Mouse (Mus musculus): ENCODE measurements around the gene Lrrtm4. TPM values are rescaled to one million over a fixed set of nuclear protein-coding genes. Genes with fewer than 3 reads are reported as not detected.

Lrrtm4 gene
- total RNA-seq (2021) = 10 to 100 TPM; 75.2 to 80.7 TPM
- long read RNA-seq, experiment 1, full-length matches to known transcripts = 13 of 16 reads
- long read RNA-seq, experiment 1, partial matches to known transcripts = 0 of 16 reads
- long read RNA-seq, experiment 1, other reads (novel, unspliced or antisense) = 3 of 16 reads
- long read RNA-seq, experiment 2, full-length matches to known transcripts = 28 of 41 reads
- long read RNA-seq, experiment 2, partial matches to known transcripts = 2 of 41 reads
- long read RNA-seq, experiment 2, other reads (novel, unspliced or antisense) = 11 of 41 reads

GRCm38 (mm10) chr6:80018765-80019164, at the start of gene Lrrtm4:
Lrrtm4 (plus strand) TSS chr6:80018877.
- H3K4me3 ChIP-seq = peak within 1 kb of the TSS; percentile 71
- peak; percentile 64 for TF ChIP-seq CTCF (conservative IDR thresholded peaks at IDR 0.05)
- H3K27ac ChIP-seq = peak within 1 kb of the TSS; percentile 95
- DNase-seq (ENCODE audit: low spot score in 2 of 2) = peak; percentile 65 to 79

DNA sequence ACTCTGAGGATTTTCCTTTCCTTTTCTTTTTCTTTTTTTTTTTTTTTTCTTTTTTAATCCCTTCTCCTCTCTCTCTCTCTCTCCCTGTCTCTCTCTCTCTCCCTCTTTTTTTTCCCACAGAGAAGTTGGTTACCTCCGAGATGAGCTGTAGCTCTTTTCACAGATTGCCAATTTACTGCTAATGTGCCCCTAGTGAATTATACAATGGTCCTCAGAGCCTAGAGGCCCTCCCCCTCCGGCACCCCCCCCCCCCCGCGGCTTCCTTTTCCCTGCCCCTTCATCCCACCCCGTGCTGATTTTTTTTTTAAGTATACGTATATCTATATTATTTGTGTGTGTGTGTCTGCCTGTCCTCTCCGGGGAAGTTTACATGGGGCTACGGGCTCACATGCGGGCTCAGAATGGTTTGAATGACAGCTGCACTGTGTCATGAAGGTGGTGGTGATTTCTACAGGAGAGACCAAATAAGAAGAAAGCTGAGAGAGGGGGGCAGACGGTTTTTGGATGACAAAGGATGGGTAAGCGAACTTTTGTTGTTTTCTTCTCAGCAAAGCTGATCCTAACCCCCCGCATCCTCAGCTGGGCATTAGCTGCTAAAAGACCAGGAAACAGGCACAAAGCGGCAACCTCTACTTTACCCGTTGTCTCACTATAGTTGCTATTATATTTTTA, 648 bp downstream of the Lrrtm4 start:
- H3K27ac ChIP-seq = peak overlapping the region; percentile 95
- DNase-seq (ENCODE audit: low spot score in 2 of 2) = no peak
- TF ChIP-seq CTCF (conservative IDR thresholded peaks at IDR 0.05) = no peak

DNA sequence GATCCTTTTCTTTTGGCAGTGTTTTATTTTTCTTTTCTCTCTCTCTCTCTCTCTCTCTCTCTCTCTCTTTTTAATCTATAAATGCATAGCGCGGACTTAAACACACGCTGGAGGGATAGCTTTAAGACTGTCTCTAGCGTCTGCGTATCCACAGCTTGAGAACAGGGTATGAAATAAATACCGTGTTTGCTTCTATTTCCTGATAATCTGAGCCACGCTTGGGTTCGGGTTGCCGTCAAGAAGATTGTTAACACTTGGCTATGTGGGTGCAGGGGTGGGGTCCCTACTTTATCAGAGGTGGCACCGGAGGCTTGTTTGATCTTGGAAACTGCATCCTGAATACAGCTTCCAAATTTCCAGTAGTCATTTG, 1.2 kb downstream of the Lrrtm4 start:
- H3K27ac ChIP-seq = peak overlapping the region; percentile 95
- H3K4me3 ChIP-seq = peak overlapping the region; percentile 71
- TF ChIP-seq CTCF (conservative IDR thresholded peaks at IDR 0.05) = no peak
- no peak for DNase-seq (ENCODE audit: low spot score in 2 of 2)

More for the DNA sequence above, 648 bp downstream of the Lrrtm4 start:
- peak overlapping the region; percentile 71 for H3K4me3 ChIP-seq

GRCm38 (mm10) chr6:80056849-80057248, 38.2 kb downstream of the Lrrtm4 start:
- Histone ChIP-seq H3K27ac (no peak overlapping the region), H3K4me3 (no peak overlapping the region)
- no peak for DNase-seq (ENCODE audit: low spot score in 2 of 2)
- no peak for TF ChIP-seq CTCF (conservative IDR thresholded peaks at IDR 0.05)

GRCm38 (mm10) chr6:80078001-80078400, 59.3 kb downstream of the Lrrtm4 start:
- H3K4me3 ChIP-seq = no peak overlapping the region
- DNase-seq (ENCODE audit: low spot score in 2 of 2) = peak in 1 of 2 experiments; percentile 23
- TF ChIP-seq CTCF (conservative IDR thresholded peaks at IDR 0.05) = no peak
- no peak overlapping the region for H3K27ac ChIP-seq

GRCm38 (mm10) chr6:80079290-80079689, 60.6 kb downstream of the Lrrtm4 start:
- Histone ChIP-seq H3K27ac (peak overlapping the region; percentile 53; the same call in 1 of the 2 replicates), H3K4me3 (no peak overlapping the region)
- DNase-seq (ENCODE audit: low spot score in 2 of 2) = no peak
- no peak for TF ChIP-seq CTCF (conservative IDR thresholded peaks at IDR 0.05)

DNA sequence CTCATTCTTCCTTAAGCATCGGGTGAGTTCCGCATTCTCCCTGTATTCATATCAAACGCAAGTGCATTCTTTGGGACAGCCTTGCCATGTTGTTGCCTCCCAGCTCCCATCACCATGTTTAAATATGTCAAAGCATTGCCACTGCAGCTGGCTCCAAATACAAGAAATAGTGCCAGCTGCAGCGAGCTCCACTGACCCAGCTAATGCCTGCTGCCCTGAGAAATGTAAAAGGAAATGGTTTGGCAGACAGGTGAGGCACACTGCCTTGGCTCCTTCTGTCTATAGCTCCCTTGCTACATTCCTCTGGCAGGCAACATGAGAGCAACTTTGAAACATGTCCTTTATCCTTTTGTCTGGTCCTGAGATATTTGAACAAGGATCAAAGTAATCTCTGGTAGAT, 76.2 kb downstream of the Lrrtm4 start:
- no peak overlapping the region for H3K4me3 ChIP-seq
- H3K27ac ChIP-seq = no peak overlapping the region
- DNase-seq (ENCODE audit: low spot score in 2 of 2) = no peak
- no peak for TF ChIP-seq CTCF (conservative IDR thresholded peaks at IDR 0.05)

- TF ChIP-seq CTCF (conservative IDR thresholded peaks at IDR 0.05) = no peak
Measured at GRCm38 (mm10) chr6:80105343-80105742, 86.7 kb downstream of the Lrrtm4 start.

GRCm38 (mm10) chr6:80105843-80106242, 87.2 kb downstream of the Lrrtm4 start:
- Histone ChIP-seq H3K4me3 (no peak overlapping the region), H3K27ac (no peak overlapping the region)
- DNase-seq (ENCODE audit: low spot score in 2 of 2) = no peak
- TF ChIP-seq CTCF (conservative IDR thresholded peaks at IDR 0.05) = no peak

More at GRCm38 (mm10) chr6:80105343-80105742, 86.7 kb downstream of the Lrrtm4 start:
- Histone ChIP-seq H3K4me3 (no peak overlapping the region), H3K27ac (no peak overlapping the region)
- DNase-seq (ENCODE audit: low spot score in 2 of 2) = no peak

- TF ChIP-seq CTCF (conservative IDR thresholded peaks at IDR 0.05) = no peak
- DNase-seq (ENCODE audit: low spot score in 2 of 2) = no peak
- Histone ChIP-seq H3K27ac (no peak overlapping the region), H3K4me3 (no peak overlapping the region)
Measured at GRCm38 (mm10) chr6:80126419-80126818, 107.7 kb downstream of the Lrrtm4 start.

GRCm38 (mm10) chr6:80162585-80162984, 143.9 kb downstream of the Lrrtm4 start:
- Histone ChIP-seq H3K4me3 (no peak overlapping the region), H3K27ac (no peak overlapping the region)
- no peak for TF ChIP-seq CTCF (conservative IDR thresholded peaks at IDR 0.05)
- no peak for DNase-seq (ENCODE audit: low spot score in 2 of 2)

DNA sequence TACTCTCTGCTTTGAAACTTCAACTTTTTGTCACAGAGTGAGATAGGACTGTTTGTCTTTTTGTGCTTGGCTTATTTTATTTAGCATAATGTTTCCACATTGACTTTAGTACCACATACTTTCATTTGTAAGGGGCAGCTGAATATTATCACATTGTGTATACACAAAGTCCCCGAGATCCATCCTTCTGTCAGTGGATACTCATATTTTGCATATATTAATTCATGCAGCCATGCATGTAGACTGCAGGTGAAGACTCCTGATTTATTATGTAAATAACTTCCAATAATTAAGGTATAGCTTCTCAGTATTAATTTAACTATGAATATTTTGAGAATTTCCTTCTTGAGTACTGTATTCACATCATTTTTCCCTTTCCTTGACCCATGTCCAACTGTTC, 163.2 kb downstream of the Lrrtm4 start:
- no peak for DNase-seq (ENCODE audit: low spot score in 2 of 2)
- TF ChIP-seq CTCF (conservative IDR thresholded peaks at IDR 0.05) = no peak
- no peak overlapping the region for H3K4me3 ChIP-seq
- no peak overlapping the region for H3K27ac ChIP-seq

DNA sequence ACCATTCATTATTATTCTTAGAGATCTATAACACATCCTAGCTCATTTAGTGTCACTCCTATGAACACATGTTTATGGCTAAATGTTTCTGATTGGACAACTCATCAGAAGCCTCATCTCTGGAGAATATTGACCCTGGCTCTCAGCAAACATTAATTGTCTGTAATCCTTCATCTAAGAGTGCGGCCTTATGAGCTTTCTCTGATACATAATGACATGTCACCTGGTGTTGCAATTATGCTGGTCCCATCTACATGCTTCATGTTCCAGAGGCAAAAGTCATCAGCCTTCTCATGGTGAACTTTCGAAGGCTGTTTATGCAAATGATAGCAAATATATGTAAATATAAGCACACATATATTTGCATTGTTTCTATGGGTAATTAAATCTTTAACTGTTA, 163.7 kb downstream of the Lrrtm4 start:
- no peak for DNase-seq (ENCODE audit: low spot score in 2 of 2)
- no peak for TF ChIP-seq CTCF (conservative IDR thresholded peaks at IDR 0.05)
- no peak overlapping the region for H3K4me3 ChIP-seq
- H3K27ac ChIP-seq = no peak overlapping the region

Measured in layer of hippocampus, adult 2 months (tissue).